ENCODE assay signal across 23 mouse cellular contexts in the genomic region with DNA sequence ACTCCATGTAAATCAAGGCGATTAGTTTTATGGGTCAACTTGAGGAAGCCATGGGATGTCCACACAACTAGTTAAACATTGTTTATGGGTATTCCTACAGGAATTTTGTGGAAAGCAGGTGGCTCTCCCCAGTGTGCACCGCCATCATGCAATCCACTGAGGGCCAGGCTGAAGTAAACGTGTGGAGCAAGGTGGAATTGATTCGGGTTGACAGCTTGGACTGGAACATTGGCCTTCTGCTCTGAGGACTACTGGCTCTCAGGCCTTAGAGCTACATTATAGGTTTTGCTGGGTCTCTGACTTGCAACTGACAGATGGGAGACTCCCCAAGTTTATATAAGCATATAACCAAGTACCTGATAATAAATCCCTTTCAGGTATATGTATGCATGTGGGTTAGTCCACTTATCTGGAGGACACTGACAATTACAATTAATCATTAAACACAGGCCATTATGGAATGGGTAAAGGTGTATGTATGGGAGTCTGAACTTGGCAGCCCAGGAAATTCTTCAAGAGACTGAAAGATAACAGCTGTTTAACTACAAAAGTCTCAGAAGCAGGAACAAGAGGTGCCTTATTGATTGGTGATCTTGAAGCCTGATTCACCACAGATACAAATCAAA.
DNase-seq lines count a peak whose midpoint lies in the region; ATAC-seq and TF ChIP-seq lines count a peak whose summit lies in the region.
"Had no signal": no experiment of that assay in that cellular context is flagged by ENCODE, and none has a peak within 500 bp of the region (broad histone marks: within the 10 kb centered on the region; RNA-seq: fewer than 3 reads in every experiment).

No protein-coding gene starts in this region.

- no peaks in the 10 kb centered on the region for H3K4me1 ChIP-seq in midbrain, postnatal 0 days (ENCODE audit: insufficient read depth, low read length)
- H3K4me1 ChIP-seq in midbrain, embryonic 16.5 days (ENCODE audit: control insufficient read depth, insufficient read depth, low read length), result no peaks in the 10 kb centered on the region
- no peaks in the 10 kb centered on the region for H3K4me1 ChIP-seq in intestine, embryonic 16.5 days (ENCODE audit: control insufficient read depth, insufficient read depth, low read length)
- H3K4me1 ChIP-seq: embryonic facial prominence, embryonic 10.5 days; embryonic facial prominence, embryonic 13.5 days; forebrain, embryonic 12.5 days; forebrain, embryonic 15.5 days; hindbrain, embryonic 12.5 days; hindbrain, embryonic 15.5 days had no signal

- H3K4me2 ChIP-seq in midbrain, postnatal 0 days (ENCODE audit: low read depth, low read length, poor library complexity, severe bottlenecking), result no peak overlapping the region
- H3K4me2 ChIP-seq in midbrain, embryonic 16.5 days (ENCODE audit: low read length), result no peak overlapping the region
- no peak overlapping the region for H3K4me2 ChIP-seq in intestine, embryonic 16.5 days (ENCODE audit: low read depth, low read length)
- H3K4me2 ChIP-seq: embryonic facial prominence, embryonic 13.5 days; forebrain, embryonic 12.5 days; forebrain, embryonic 15.5 days; heart, embryonic 11.5 days; hindbrain, embryonic 12.5 days; hindbrain, embryonic 15.5 days had no signal

- no peak overlapping the region for H3K4me3 ChIP-seq in midbrain, postnatal 0 days (ENCODE audit: low read depth, low read length)
- H3K4me3 ChIP-seq in midbrain, embryonic 16.5 days (ENCODE audit: low read depth, low read length), result no peak overlapping the region
- no peak overlapping the region for H3K4me3 ChIP-seq in intestine, embryonic 16.5 days (ENCODE audit: low read length)
- H3K4me3 ChIP-seq: embryonic facial prominence, embryonic 10.5 days; embryonic facial prominence, embryonic 13.5 days; erythroblast, embryonic 14.5 days; forebrain, embryonic 12.5 days; forebrain, embryonic 15.5 days; hindbrain, embryonic 12.5 days; hindbrain, embryonic 15.5 days had no signal

- no peak for TF ChIP-seq CTCF in midbrain, postnatal 0 days (IDR thresholded peaks at IDR 0.05)

- H3K9ac ChIP-seq in midbrain, postnatal 0 days (replicated peaks; ENCODE audit: low read length, poor library complexity, severe bottlenecking), result no peak overlapping the region
- no peak overlapping the region for H3K9ac ChIP-seq in midbrain, embryonic 16.5 days (ENCODE audit: low read depth, low read length)
- no peak overlapping the region for H3K9ac ChIP-seq in intestine, embryonic 16.5 days (ENCODE audit: low read depth, low read length)
- H3K9ac ChIP-seq: embryonic facial prominence, embryonic 13.5 days; forebrain, embryonic 12.5 days; forebrain, embryonic 15.5 days; hindbrain, embryonic 12.5 days; hindbrain, embryonic 15.5 days had no signal

- no peaks in the 10 kb centered on the region for H3K27me3 ChIP-seq in midbrain, postnatal 0 days (ENCODE audit: insufficient read depth, low read length)
- H3K27me3 ChIP-seq in midbrain, embryonic 16.5 days (ENCODE audit: control insufficient read depth, insufficient read depth, low read depth, low read length), result no peaks in the 10 kb centered on the region
- no peaks in the 10 kb centered on the region for H3K27me3 ChIP-seq in intestine, embryonic 16.5 days (replicated peaks; ENCODE audit: control insufficient read depth, insufficient read depth, low read length)
- H3K27me3 ChIP-seq: embryonic facial prominence, embryonic 13.5 days; forebrain, embryonic 12.5 days; forebrain, embryonic 15.5 days; hindbrain, embryonic 12.5 days; hindbrain, embryonic 15.5 days had no signal

- H3K27ac ChIP-seq in midbrain, postnatal 0 days (ENCODE audit: low read depth, low read length), result no peak overlapping the region
- no peak overlapping the region for H3K27ac ChIP-seq in midbrain, embryonic 16.5 days (ENCODE audit: low read length)
- H3K27ac ChIP-seq in intestine, embryonic 16.5 days (ENCODE audit: low read length), result no peak overlapping the region
- H3K27ac ChIP-seq: embryonic facial prominence, embryonic 10.5 days; embryonic facial prominence, embryonic 13.5 days; forebrain, embryonic 12.5 days; forebrain, embryonic 15.5 days; hindbrain, embryonic 12.5 days; hindbrain, embryonic 15.5 days had no signal

- no peaks in the 10 kb centered on the region for H3K36me3 ChIP-seq in midbrain, postnatal 0 days (ENCODE audit: insufficient read depth, low read length)
- H3K36me3 ChIP-seq in midbrain, embryonic 16.5 days (ENCODE audit: control insufficient read depth, insufficient read depth, low read length), result no peaks in the 10 kb centered on the region
- H3K36me3 ChIP-seq in intestine, embryonic 16.5 days (ENCODE audit: control insufficient read depth, insufficient read depth, low read length), result no peaks in the 10 kb centered on the region
- H3K36me3 ChIP-seq: embryonic facial prominence, embryonic 10.5 days; embryonic facial prominence, embryonic 13.5 days; forebrain, embryonic 12.5 days; forebrain, embryonic 15.5 days; hindbrain, embryonic 12.5 days; hindbrain, embryonic 15.5 days had no signal

- ATAC-seq in midbrain, postnatal 0 days (ENCODE audit: low FRiP score), result no peak
- ATAC-seq in midbrain, embryonic 16.5 days, result no peak
- ATAC-seq in intestine, embryonic 16.5 days, result peak; percentile 99
- no peak for ATAC-seq in granulocyte monocyte progenitor cell, adult 5-6 weeks (replicated peaks; ENCODE audit: poor library complexity, severe bottlenecking)
- ATAC-seq: CD4-positive, CD25-positive, alpha-beta regulatory T cell, adult 4 months; forebrain, embryonic 15.5 days had no signal

- no peaks in the 10 kb centered on the region for H3K9me3 ChIP-seq in midbrain, postnatal 0 days (ENCODE audit: low read length)
- no peaks in the 10 kb centered on the region for H3K9me3 ChIP-seq in midbrain, embryonic 16.5 days (replicated peaks; ENCODE audit: control insufficient read depth, low read length, poor library complexity, severe bottlenecking)
- no peaks in the 10 kb centered on the region for H3K9me3 ChIP-seq in intestine, embryonic 16.5 days (ENCODE audit: control insufficient read depth, low read length)
- H3K9me3 ChIP-seq: embryonic facial prominence, embryonic 10.5 days; embryonic facial prominence, embryonic 13.5 days; forebrain, embryonic 12.5 days; forebrain, embryonic 15.5 days; hindbrain, embryonic 12.5 days; hindbrain, embryonic 15.5 days had no signal

- WGBS in midbrain, postnatal 0 days, result 95% methylated on average over 4 of the region's 4 CpGs
- 92% methylated on average over 4 of the region's 4 CpGs for WGBS in midbrain, embryonic 16.5 days
- 70% methylated on average over 4 of the region's 4 CpGs for WGBS in intestine, embryonic 16.5 days

- DNase-seq in cerebellum, postnatal 25 days, result peak; percentile 9 to 16
- no peak for DNase-seq in cerebellum, adult 11 months
- DNase-seq in midbrain, postnatal 0 days (ENCODE audit: low spot score), result peak; percentile 11
- DNase-seq in retina, postnatal 1 day, result peak; percentile 6
- DNase-seq in heart, adult 11 months, result no peak
- DNase-seq: adrenal gland, adult 8-10 months; adrenal gland, postnatal 25 days; cerebellum, adult 18-20 months; embryo, embryonic 11 days; gastrocnemius, postnatal 25 days; kidney, adult 11 months had no signal

Comparison
In these comparisons a context has a peak if more than half of its experiments do, and no peak if none do; other contexts are left out.
1. DNase-seq: peak in cerebellum, postnatal 25 days (2 of 2), midbrain, postnatal 0 days (single experiment) and retina, postnatal 1 day (single experiment); none in cerebellum, adult 11 months (single experiment) and heart, adult 11 months (single experiment).